Comparison of ENCODE assay signal across 9 mouse cellular contexts in the genomic region with DNA sequence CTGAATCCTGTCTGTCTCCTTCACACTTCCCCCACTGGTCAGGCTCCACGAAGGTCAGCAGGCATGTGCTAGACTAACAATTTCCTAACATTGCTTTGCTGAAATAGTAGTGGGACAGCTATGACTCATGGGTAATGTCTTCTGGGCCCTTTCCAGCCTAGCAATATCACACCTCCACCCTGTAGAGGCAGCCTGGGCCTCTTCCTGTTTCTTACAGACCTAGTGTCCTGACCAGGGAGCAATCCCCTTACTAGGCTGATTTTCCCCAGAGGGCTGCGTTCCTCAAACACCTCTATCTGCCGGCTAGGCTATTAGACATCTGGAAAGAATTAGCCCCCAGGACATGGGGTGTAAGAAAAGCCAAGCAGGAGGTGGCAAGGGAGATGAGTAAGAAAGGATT. TPM values are rescaled to one million over a fixed set of nuclear protein-coding genes. Genes with fewer than 3 reads are reported as not detected.
A peak's percentile ranks its signal among the peaks of the same experiment; 100 is the strongest.
DNase-seq lines count a peak whose midpoint lies in the region; ATAC-seq and TF ChIP-seq lines count a peak whose summit lies in the region.
"Had no signal": no experiment of that assay in that cellular context is flagged by ENCODE, and none has a peak within 500 bp of the region (broad histone marks: within the 10 kb centered on the region; RNA-seq: fewer than 3 reads in every experiment).

No protein-coding gene starts in this region.

- peak overlapping the region; percentile 3 for H3K4me3 ChIP-seq in C2C12 (ENCODE audit: insufficient read depth, poor library complexity, severe bottlenecking)
- H3K4me3 ChIP-seq in liver, embryonic 15.5 days (replicated peaks): no peak overlapping the region
- no peak overlapping the region for H3K4me3 ChIP-seq in hindbrain, postnatal 0 days (ENCODE audit: low read length)
- H3K4me3 ChIP-seq in hindbrain, embryonic 11.5 days (ENCODE audit: low read depth, low read length): no peak overlapping the region
- H3K4me3 ChIP-seq: neural tube, embryonic 13.5 days had no signal

- peaks cover 29% of the 10 kb centered on the region for H3K79me2 ChIP-seq in C2C12 (ENCODE audit: control insufficient read depth, insufficient read depth)

- H3K9ac ChIP-seq in liver, embryonic 15.5 days: no peak overlapping the region
- H3K9ac ChIP-seq in hindbrain, postnatal 0 days (replicated peaks; ENCODE audit: low read length): no peak overlapping the region
- no peak overlapping the region for H3K9ac ChIP-seq in hindbrain, embryonic 11.5 days (ENCODE audit: low read depth, low read length)
- H3K9ac ChIP-seq: neural tube, embryonic 13.5 days had no signal

- peaks cover 14% of the 10 kb centered on the region; the same call in 1 of the 2 replicates for H3K4me1 ChIP-seq in liver, embryonic 15.5 days (replicated peaks)
- H3K4me1 ChIP-seq in hindbrain, postnatal 0 days (ENCODE audit: insufficient read depth, low read length): 0 out of 2 replicates have a peak, but pooled peaks cover 5% of the 10 kb centered on the region
- no peaks in the 10 kb centered on the region for H3K4me1 ChIP-seq in hindbrain, embryonic 11.5 days (replicated peaks; ENCODE audit: control insufficient read depth, insufficient read depth, low read length)

- H3K27me3 ChIP-seq in C2C12 (ENCODE audit: control insufficient read depth, insufficient read depth, insufficient read length): no peaks in the 10 kb centered on the region
- no peaks in the 10 kb centered on the region for H3K27me3 ChIP-seq in liver, embryonic 15.5 days
- no peaks in the 10 kb centered on the region for H3K27me3 ChIP-seq in hindbrain, postnatal 0 days (ENCODE audit: insufficient read depth, low read length)
- no peaks in the 10 kb centered on the region for H3K27me3 ChIP-seq in hindbrain, embryonic 11.5 days (ENCODE audit: control insufficient read depth, insufficient read depth, low read length)
- H3K27me3 ChIP-seq: neural tube, embryonic 13.5 days had no signal

- WGBS in liver, embryonic 15.5 days (ENCODE audit: insufficient replicate concordance): 12% methylated on average over 3 of the region's 3 CpGs
- WGBS in hindbrain, postnatal 0 days: 74% methylated on average over 3 of the region's 3 CpGs
- 56% methylated on average over 3 of the region's 3 CpGs for WGBS in hindbrain, embryonic 11.5 days

- H3K4me2 ChIP-seq in liver, embryonic 15.5 days: no peak overlapping the region
- H3K4me2 ChIP-seq in hindbrain, postnatal 0 days (ENCODE audit: low read depth, low read length): no peak overlapping the region
- H3K4me2 ChIP-seq in hindbrain, embryonic 11.5 days (replicated peaks; ENCODE audit: low read depth, low read length): no peak overlapping the region
- H3K4me2 ChIP-seq: neural tube, embryonic 13.5 days had no signal

- DNase-seq in 3T3-L1 (ENCODE audit: low read depth, low spot score): peak; percentile 97
- peak; percentile 89 for DNase-seq in fibroblast of lung, adult 2 months (ENCODE audit: low read depth)
- DNase-seq in hindbrain, postnatal 0 days (ENCODE audit: low spot score): no peak
- no peak for DNase-seq in hindbrain, embryonic 11.5 days (ENCODE audit: low spot score)

- no peak for TF ChIP-seq CTCF in C2C12 (IDR thresholded peaks at IDR 0.05; ENCODE audit: control insufficient read depth, insufficient read depth, insufficient read length)
- TF ChIP-seq CTCF in hindbrain, postnatal 0 days (IDR thresholded peaks at IDR 0.05; ENCODE audit: low read depth): no peak

- H3K27ac ChIP-seq in liver, embryonic 15.5 days (replicated peaks): no peak overlapping the region
- H3K27ac ChIP-seq in hindbrain, postnatal 0 days: no peak overlapping the region
- H3K27ac ChIP-seq in hindbrain, embryonic 11.5 days (ENCODE audit: low read depth, low read length): no peak overlapping the region
- H3K27ac ChIP-seq: neural tube, embryonic 13.5 days had no signal

- ATAC-seq in liver, embryonic 15.5 days (ENCODE audit: insufficient read depth): peak; percentile 28; the same call in 1 of the 2 replicates
- ATAC-seq in inflammation-experienced regulatory T-cells, adult 6 months: no peak
- no peak for ATAC-seq in hindbrain, postnatal 0 days
- ATAC-seq in hindbrain, embryonic 11.5 days (ENCODE audit: low FRiP score): no peak
- ATAC-seq: forebrain, embryonic 14.5 days had no signal

- H3K79me3 ChIP-seq in C2C12 (ENCODE audit: low read depth): peaks cover 10% of the 10 kb centered on the region

- no peak overlapping the region for H3ac ChIP-seq in C2C12 (ENCODE audit: control insufficient read depth, insufficient read length, low read depth)

- H3K9me3 ChIP-seq in liver, embryonic 15.5 days (replicated peaks): no peaks in the 10 kb centered on the region
- no peaks in the 10 kb centered on the region for H3K9me3 ChIP-seq in hindbrain, postnatal 0 days (ENCODE audit: low read length)
- no peaks in the 10 kb centered on the region for H3K9me3 ChIP-seq in hindbrain, embryonic 11.5 days (ENCODE audit: control insufficient read depth, low read length)
- H3K9me3 ChIP-seq: neural tube, embryonic 13.5 days had no signal

- no peaks in the 10 kb centered on the region for H3K36me3 ChIP-seq in C2C12 (ENCODE audit: control insufficient read depth, insufficient read depth)
- no peaks in the 10 kb centered on the region for H3K36me3 ChIP-seq in liver, embryonic 15.5 days (replicated peaks)
- H3K36me3 ChIP-seq in hindbrain, postnatal 0 days (ENCODE audit: insufficient read depth, low read length): no peaks in the 10 kb centered on the region
- H3K36me3 ChIP-seq in hindbrain, embryonic 11.5 days (ENCODE audit: control insufficient read depth, insufficient read depth, low read length): no peaks in the 10 kb centered on the region
- H3K36me3 ChIP-seq: neural tube, embryonic 13.5 days had no signal

TF ChIP-seq in C2C12, 6 proteins besides CTCF, POLR2A, EP300 and RAD21:
- peak; percentile 89 for TF ChIP-seq MAX (IDR thresholded peaks at IDR 0.05)
- TF ChIP-seq MYOD1 (IDR thresholded peaks at IDR 0.05; ENCODE audit: control insufficient read depth, insufficient read length, low read depth): no peak
- TF ChIP-seq USF1 (IDR thresholded peaks at IDR 0.05; ENCODE audit: low read depth): no peak
- TF ChIP-seq CEBPB (IDR thresholded peaks at IDR 0.05; ENCODE audit: low read depth): peak; percentile 53
- TF ChIP-seq FOSL1 (IDR thresholded peaks at IDR 0.05; ENCODE audit: insufficient read depth, low read length, poor library complexity, severe bottlenecking): no peak
- no peak for TF ChIP-seq MYOG (IDR thresholded peaks at IDR 0.05; ENCODE audit: control insufficient read depth, extremely low read depth, insufficient read length)

RNA-seq across cellular contexts. Expression of gene Gucy2d, which starts 24.7 kb away (rescaled TPM):
- not detected for polyA plus RNA-seq in C2C12 (2012; fragmentation: generic; extraction: Trizol)
- polyA plus RNA-seq in liver, embryonic 15.5 days (2015; fragmentation: Nextera tagmentation; extraction: Ambion mirVana): not detected in 2 replicates
- not detected for polyA plus RNA-seq in inflammation-experienced regulatory T-cells, adult 6 months (2017; shearing (Covaris generic))
- 0.18 TPM in 1 of 2 replicates, not detected in the other for total RNA-seq in hindbrain, postnatal 0 days (2014; rRNA removed)
- 0.18 and 0.20 TPM in 2 replicates for polyA plus RNA-seq in hindbrain, postnatal 0 days (2015; fragmentation: Nextera tagmentation; extraction: Ambion mirVana)
- polyA plus RNA-seq in hindbrain, embryonic 11.5 days (2014; fragmentation: Nextera tagmentation; extraction: Ambion mirVana): not detected in 2 replicates
- polyA plus RNA-seq: neural tube, embryonic 13.5 days had no signal

RNA-seq across cellular contexts. Expression of gene Tsku, which starts 54.4 kb away (rescaled TPM):
- polyA plus RNA-seq in C2C12 (2012; fragmentation: generic; extraction: Trizol): 9.6 TPM
- 1.3 and 1.6 TPM in 2 replicates for polyA plus RNA-seq in liver, embryonic 15.5 days (2015; fragmentation: Nextera tagmentation; extraction: Ambion mirVana)
- not detected for polyA plus RNA-seq in inflammation-experienced regulatory T-cells, adult 6 months (2017; shearing (Covaris generic))
- total RNA-seq in hindbrain, postnatal 0 days (2014; rRNA removed): 37.6 and 48.8 TPM in 2 replicates
- 9.4 and 11.1 TPM in 2 replicates for polyA plus RNA-seq in hindbrain, postnatal 0 days (2015; fragmentation: Nextera tagmentation; extraction: Ambion mirVana)
- 6.7 and 9.1 TPM in 2 replicates for polyA plus RNA-seq in hindbrain, embryonic 11.5 days (2014; fragmentation: Nextera tagmentation; extraction: Ambion mirVana)

Comparison
In these comparisons a context has a peak if more than half of its experiments do, and no peak if none do; other contexts are left out.
1. DNase-seq: peak in 3T3-L1 (single experiment) and fibroblast of lung, adult 2 months (single experiment); none in hindbrain, postnatal 0 days (single experiment) and hindbrain, embryonic 11.5 days (single experiment).